Mouse (Mus musculus) brain, adult 2 months (tissue): Measurements from ENCODE around the gene Slc16a6.

Experiments used
- DNase-seq: peaks from one replicate; pipeline ENCODE4 v3.0.0; 2011; ENCODE audit warnings: low read depth, low spot score

The Slc16a6 gene

GRCm38 (mm10) chr11:109416709-109417420, 56.5 kb downstream of the Slc16a6 start:
- no peak for DNase-seq

GRCm38 (mm10) chr11:109414802-109415201, 58.6 kb downstream of the Slc16a6 start:
- no peak for DNase-seq

- no peak for DNase-seq
These were observed 59.8 kb downstream of the Slc16a6 start, which contains the start of gene 9930022D16Rik for GRCm38 (mm10) chr11:109413617-109414016. 9930022D16Rik (plus strand) TSS chr11:109413917.

GRCm38 (mm10) chr11:109410197-109410980, 63.0 kb downstream of the Slc16a6 start:
- DNase-seq: no peak

DNA sequence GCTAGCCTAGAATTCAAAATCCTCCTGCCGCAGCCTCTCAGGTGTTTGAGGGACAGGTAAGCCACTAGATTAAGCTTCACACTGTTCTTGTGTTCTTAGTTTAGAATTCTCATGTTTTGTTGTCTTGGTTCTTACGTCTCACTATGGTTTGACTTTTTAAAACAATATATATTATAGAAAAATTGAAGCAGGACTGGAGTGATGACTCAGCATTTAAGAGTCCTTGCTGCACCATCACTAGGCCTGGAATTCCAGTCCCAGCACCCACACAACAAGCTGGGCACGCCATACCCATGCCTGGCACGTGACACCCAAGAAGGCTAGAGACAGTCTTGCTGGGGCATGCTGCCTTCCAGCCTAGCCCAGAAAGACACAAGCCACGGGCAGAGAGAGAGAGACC, 67.0 kb downstream of the Slc16a6 start:
- no peak for DNase-seq
